Mouse (Mus musculus) erythroblast, adult 5-6 weeks (primary cell): Measurements from ENCODE around the gene Sdk1. TPM values are rescaled to one million over a fixed set of nuclear protein-coding genes. Genes with fewer than 3 reads are reported as not detected.

Experiments used
- ATAC-seq: replicated peaks from 2 replicates; pipeline ENCODE4 v1.8.0; 2016; ENCODE audit warnings: moderate number of reproducible peaks, mild to moderate bottlenecking, moderate TSS enrichment, inconsistent platforms; ENCODE audit not compliant: poor library complexity, low FRiP score, severe bottlenecking
- total RNA-seq, 2 experiments: library from RNA; stranded (forward) in 1 of 2; stranded (reverse) in 1 of 2; fragments of 150-400 nt in 1 of 2; fragments of 200-764, 138-1000 nt in 1 of 2; gene quantifications; 2 replicates each; pipeline versions ENCODE4 v1.2.3 to v1.2.4; 2015 to 2017; ENCODE audit warnings: low replicate concordance in 2 of 2

The Sdk1 gene
- total RNA-seq, 2 experiments from 2014 or later = not detected

- no peak for ATAC-seq
Measured at GRCm38 (mm10) chr5:142041226-142041802, 800.0 kb downstream of the Sdk1 start.

GRCm38 (mm10) chr5:142061781-142062180 is 820.5 kb downstream of the Sdk1 start:
- ATAC-seq = no peak

- no peak for ATAC-seq
Measured at GRCm38 (mm10) chr5:142071322-142071721, 830.0 kb downstream of the Sdk1 start.

- ATAC-seq = no peak
Measured at GRCm38 (mm10) chr5:142073901-142074300, 832.6 kb downstream of the Sdk1 start.

GRCm38 (mm10) chr5:142074561-142075500 is 833.5 kb downstream of the Sdk1 start:
- ATAC-seq = no peak

GRCm38 (mm10) chr5:142080661-142081060 is 839.4 kb downstream of the Sdk1 start:
- ATAC-seq = no peak

GRCm38 (mm10) chr5:142081076-142081475 is 839.8 kb downstream of the Sdk1 start:
- no peak for ATAC-seq

- ATAC-seq = no peak
Measured at GRCm38 (mm10) chr5:142096377-142096841, 855.1 kb downstream of the Sdk1 start.

GRCm38 (mm10) chr5:142100176-142100575 is 858.9 kb downstream of the Sdk1 start:
- no peak for ATAC-seq

- ATAC-seq = no peak
Measured at GRCm38 (mm10) chr5:142107434-142107833, 866.1 kb downstream of the Sdk1 start.

GRCm38 (mm10) chr5:142111989-142112388 is 870.7 kb downstream of the Sdk1 start:
- ATAC-seq = no peak

GRCm38 (mm10) chr5:142113210-142114175 is 872.2 kb downstream of the Sdk1 start:
- ATAC-seq = no peak

- ATAC-seq = no peak
Measured at GRCm38 (mm10) chr5:142127779-142128178, 886.5 kb downstream of the Sdk1 start.

GRCm38 (mm10) chr5:142128181-142128611 is 886.9 kb downstream of the Sdk1 start:
- ATAC-seq = no peak

- ATAC-seq = no peak
Measured at GRCm38 (mm10) chr5:142130004-142130403, 888.7 kb downstream of the Sdk1 start.

GRCm38 (mm10) chr5:142139978-142140377 is 898.7 kb downstream of the Sdk1 start:
- no peak for ATAC-seq

- no peak for ATAC-seq
Measured at GRCm38 (mm10) chr5:142149594-142149993, 908.3 kb downstream of the Sdk1 start.

- ATAC-seq = no peak
Measured at GRCm38 (mm10) chr5:142150756-142151155, 909.5 kb downstream of the Sdk1 start.

- no peak for ATAC-seq
Measured at GRCm38 (mm10) chr5:142156868-142157852, 915.9 kb downstream of the Sdk1 start.
